Mouse (Mus musculus): ENCODE measurements around the gene Upf2. TPM values are rescaled to one million over a fixed set of nuclear protein-coding genes. Genes with fewer than 3 reads are reported as not detected.

Upf2 gene
- polyA plus RNA-seq, 1 experiment from 2014 or later, result 10.4 TPM

Other genes starting within 250 kb of the Upf2 start
- gene Camk1d, start 237.0 kb upstream of the Upf2 start, polyA plus RNA-seq (2015; fragmentation: Nextera tagmentation; extraction: Ambion mirVana), result 10.0 and 14.4 TPM in 2 replicates
- gene Nudt5, start 106.5 kb upstream of the Upf2 start, polyA plus RNA-seq (2015; fragmentation: Nextera tagmentation; extraction: Ambion mirVana), result 75.2 and 90.3 TPM in 2 replicates
- gene Cdc123, start 106.3 kb upstream of the Upf2 start, polyA plus RNA-seq (2015; fragmentation: Nextera tagmentation; extraction: Ambion mirVana), result 289 and 292 TPM in 2 replicates
- gene Gm13199, start 88.5 kb upstream of the Upf2 start, polyA plus RNA-seq (2015; fragmentation: Nextera tagmentation; extraction: Ambion mirVana), result 1.1 and 1.7 TPM in 2 replicates
- gene Sec61a2, start 56.0 kb upstream of the Upf2 start, polyA plus RNA-seq (2015; fragmentation: Nextera tagmentation; extraction: Ambion mirVana), result 13.9 and 18.2 TPM in 2 replicates
- 0.13 and 0.23 TPM in 2 replicates for gene Dhtkd1, start 8.7 kb upstream of the Upf2 start, polyA plus RNA-seq (2015; fragmentation: Nextera tagmentation; extraction: Ambion mirVana)
- 2.9 and 3.3 TPM in 2 replicates for gene Proser2, start 178.7 kb downstream of the Upf2 start, polyA plus RNA-seq (2015; fragmentation: Nextera tagmentation; extraction: Ambion mirVana)